In genomic region chr11:117674531-117674930, GRCm38 (mm10) we compare ENCODE assay signal across 16 mouse cellular contexts. TPM values are rescaled to one million over a fixed set of nuclear protein-coding genes. Genes with fewer than 3 reads are reported as not detected.
DNase-seq lines count a peak whose midpoint lies in the region; ATAC-seq and TF ChIP-seq lines count a peak whose summit lies in the region.
"Had no signal": no experiment of that assay in that cellular context is flagged by ENCODE, and none has a peak within 500 bp of the region (broad histone marks: within the 10 kb centered on the region; RNA-seq: fewer than 3 reads in every experiment).

No protein-coding gene starts in this region.

- no peak for DNase-seq in heart, postnatal 0 days (ENCODE audit: low spot score)
- no peak for DNase-seq in heart, postnatal 25 days (ENCODE audit: low spot score)
- peak; percentile 62 for DNase-seq in midbrain, embryonic 11.5 days (ENCODE audit: low spot score, missing footprints)
- DNase-seq in ZHBTc4 (ENCODE audit: low read depth, low spot score): peak; percentile 63
- peak; percentile 57 for DNase-seq in thymus, postnatal 4 days
- DNase-seq in Muller cell, postnatal 12 days (ENCODE audit: inconsistent ontology term): no peak
- DNase-seq in right cerebral cortex, postnatal 10 days (ENCODE audit: low spot score in 2 of 2): no peak
- DNase-seq: adrenal gland, adult 8-10 months; gastrocnemius, postnatal 36 days; heart, postnatal 10 days; kidney, adult 18-20 months; retina, postnatal 1 day had no signal

- peak; percentile 21; the same call in 1 of the 2 replicates for TF ChIP-seq CTCF in heart, postnatal 0 days (IDR thresholded peaks at IDR 0.05; ENCODE audit: low read depth)

- H3K4me1 ChIP-seq in heart, postnatal 0 days (ENCODE audit: control insufficient read depth, insufficient read depth): peaks cover 19% of the 10 kb centered on the region
- no peaks in the 10 kb centered on the region for H3K4me1 ChIP-seq in midbrain, embryonic 11.5 days (ENCODE audit: control insufficient read depth, insufficient read depth, low read length)
- peaks cover 32% of the 10 kb centered on the region for H3K4me1 ChIP-seq in midbrain, embryonic 13.5 days (replicated peaks)

- no peak for ATAC-seq in heart, postnatal 0 days (ENCODE audit: insufficient read depth, low read depth)
- no peak for ATAC-seq in midbrain, embryonic 11.5 days (ENCODE audit: low FRiP score)
- no peak for ATAC-seq in midbrain, embryonic 13.5 days

- no peak overlapping the region for H3K4me3 ChIP-seq in heart, postnatal 0 days (ENCODE audit: low read depth, low read length)
- H3K4me3 ChIP-seq in midbrain, embryonic 11.5 days (ENCODE audit: low read depth, low read length): no peak overlapping the region
- no peak overlapping the region for H3K4me3 ChIP-seq in midbrain, embryonic 13.5 days (replicated peaks)
- H3K4me3 ChIP-seq: forebrain, embryonic 12.5 days; limb, embryonic 13.5 days had no signal

- no peak overlapping the region for H3K4me2 ChIP-seq in heart, postnatal 0 days (ENCODE audit: low read depth, low read length)
- no peak overlapping the region for H3K4me2 ChIP-seq in midbrain, embryonic 11.5 days
- H3K4me2 ChIP-seq in midbrain, embryonic 13.5 days (replicated peaks): no peak overlapping the region
- H3K4me2 ChIP-seq: forebrain, embryonic 12.5 days; limb, embryonic 13.5 days had no signal

- intact Hi-C loops in heart, postnatal 25 days (cut with DNase I): no loop called here

- no peak for TF ChIP-seq EP300 in heart, postnatal 0 days (IDR thresholded peaks at IDR 0.05; ENCODE audit: low read depth)

- WGBS in heart, postnatal 0 days: 97% methylated on average over 1 of the region's 1 CpGs
- WGBS in midbrain, embryonic 11.5 days: 95% methylated on average over 1 of the region's 1 CpGs
- 100% methylated on average over 1 of the region's 1 CpGs for WGBS in midbrain, embryonic 13.5 days

- no peak overlapping the region for H3K27ac ChIP-seq in heart, postnatal 0 days (ENCODE audit: low read depth)
- no peak overlapping the region for H3K27ac ChIP-seq in midbrain, embryonic 11.5 days (ENCODE audit: low read depth, low read length)
- no peak overlapping the region for H3K27ac ChIP-seq in midbrain, embryonic 13.5 days
- H3K27ac ChIP-seq: forebrain, embryonic 12.5 days; limb, embryonic 13.5 days had no signal

- no peaks in the 10 kb centered on the region for H3K27me3 ChIP-seq in heart, postnatal 0 days (ENCODE audit: control insufficient read depth, insufficient read depth, low read length)
- no peaks in the 10 kb centered on the region for H3K27me3 ChIP-seq in midbrain, embryonic 11.5 days (ENCODE audit: control insufficient read depth, insufficient read depth, low read length)
- H3K27me3 ChIP-seq in midbrain, embryonic 13.5 days: no peaks in the 10 kb centered on the region
- H3K27me3 ChIP-seq: forebrain, embryonic 12.5 days; limb, embryonic 13.5 days had no signal

- H3K36me3 ChIP-seq in heart, postnatal 0 days (replicated peaks; ENCODE audit: control insufficient read depth, insufficient read depth, low read length): no peaks in the 10 kb centered on the region; the same call in 1 of the 2 replicates
- H3K36me3 ChIP-seq in midbrain, embryonic 11.5 days (ENCODE audit: control insufficient read depth, insufficient read depth, low read length): no peaks in the 10 kb centered on the region
- H3K36me3 ChIP-seq in midbrain, embryonic 13.5 days: no peaks in the 10 kb centered on the region
- H3K36me3 ChIP-seq: forebrain, embryonic 12.5 days had no signal

- no peaks in the 10 kb centered on the region for H3K9me3 ChIP-seq in heart, postnatal 0 days (replicated peaks; ENCODE audit: control insufficient read depth, low read length)
- H3K9me3 ChIP-seq in midbrain, embryonic 11.5 days (ENCODE audit: control insufficient read depth, low read length): no peaks in the 10 kb centered on the region
- H3K9me3 ChIP-seq in midbrain, embryonic 13.5 days: no peaks in the 10 kb centered on the region
- H3K9me3 ChIP-seq: forebrain, embryonic 12.5 days; G1E; limb, embryonic 13.5 days had no signal

- no peak overlapping the region for H3K9ac ChIP-seq in heart, postnatal 0 days (replicated peaks; ENCODE audit: low read depth, low read length)
- H3K9ac ChIP-seq in midbrain, embryonic 11.5 days (ENCODE audit: low read length): no peak overlapping the region
- no peak overlapping the region for H3K9ac ChIP-seq in midbrain, embryonic 13.5 days (replicated peaks)
- H3K9ac ChIP-seq: forebrain, embryonic 12.5 days; limb, embryonic 13.5 days had no signal

RNA-seq across cellular contexts. Expression of gene Tnrc6c, which starts 20.4 kb away (rescaled TPM):
- 24.2 and 24.4 TPM in 2 replicates for total RNA-seq in heart, postnatal 0 days (2014; rRNA removed; ENCODE audit: low replicate concordance)
- 6.2 and 6.8 TPM in 2 replicates for polyA plus RNA-seq in heart, postnatal 0 days (2015; fragmentation: Nextera tagmentation; extraction: Ambion mirVana)
- total RNA-seq in heart, postnatal 25 days (2021): 10 to 100 TPM; 25.7 to 33.4 TPM
- 14.6 and 15.1 TPM in 2 replicates for polyA plus RNA-seq in midbrain, embryonic 11.5 days (2014; fragmentation: Nextera tagmentation; extraction: Ambion mirVana)
- polyA plus RNA-seq in midbrain, embryonic 13.5 days (2015; fragmentation: Nextera tagmentation; extraction: Ambion mirVana): 30.3 and 31.7 TPM in 2 replicates

Comparison
In these comparisons a context has a peak if more than half of its experiments do, and no peak if none do; other contexts are left out.
1. DNase-seq: peak in midbrain, embryonic 11.5 days (single experiment), ZHBTc4 (single experiment) and thymus, postnatal 4 days (single experiment); none in heart, postnatal 0 days (single experiment), heart, postnatal 25 days (single experiment), Muller cell, postnatal 12 days (single experiment) and right cerebral cortex, postnatal 10 days (0 of 2).